Mouse (Mus musculus) ES-Bruce4 (cell line): ENCODE results near the gene Nyap2.

Experiments used
- CTCF ChIP-seq: IDR thresholded peaks from one replicate; pipeline ENCODE4 v1.8.1; 2011; ENCODE audit warnings: low read depth, low read length
- POLR2A ChIP-seq: IDR thresholded peaks from one replicate; pipeline ENCODE4 v1.8.1; 2011; ENCODE audit warnings: low read length; ENCODE audit not compliant: insufficient read depth

DNA sequence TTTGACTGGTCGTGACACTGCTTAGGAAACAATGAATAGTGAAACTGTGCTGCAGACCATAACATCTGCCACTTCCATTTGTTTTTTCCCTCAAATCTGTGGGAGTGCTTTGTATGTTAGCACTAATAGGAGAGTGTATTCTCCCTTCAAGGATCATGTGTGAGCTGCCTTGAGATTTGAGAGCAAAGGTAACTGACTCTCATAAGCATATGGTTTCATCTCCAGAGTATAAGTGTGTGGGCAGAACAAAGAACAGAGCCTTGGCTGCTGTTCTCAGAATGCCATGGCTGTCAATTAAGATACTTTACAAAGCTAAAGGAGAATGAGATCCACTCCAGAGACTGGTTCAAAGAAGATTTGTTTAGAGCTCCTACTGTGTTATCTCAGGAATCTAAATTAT lies 96.6 kb downstream of the Nyap2 start:
- TF ChIP-seq POLR2A = no peak
- no peak for TF ChIP-seq CTCF
